Mouse (Mus musculus): Measurements from ENCODE around the gene D630045J12Rik.

D630045J12Rik gene

DNA sequence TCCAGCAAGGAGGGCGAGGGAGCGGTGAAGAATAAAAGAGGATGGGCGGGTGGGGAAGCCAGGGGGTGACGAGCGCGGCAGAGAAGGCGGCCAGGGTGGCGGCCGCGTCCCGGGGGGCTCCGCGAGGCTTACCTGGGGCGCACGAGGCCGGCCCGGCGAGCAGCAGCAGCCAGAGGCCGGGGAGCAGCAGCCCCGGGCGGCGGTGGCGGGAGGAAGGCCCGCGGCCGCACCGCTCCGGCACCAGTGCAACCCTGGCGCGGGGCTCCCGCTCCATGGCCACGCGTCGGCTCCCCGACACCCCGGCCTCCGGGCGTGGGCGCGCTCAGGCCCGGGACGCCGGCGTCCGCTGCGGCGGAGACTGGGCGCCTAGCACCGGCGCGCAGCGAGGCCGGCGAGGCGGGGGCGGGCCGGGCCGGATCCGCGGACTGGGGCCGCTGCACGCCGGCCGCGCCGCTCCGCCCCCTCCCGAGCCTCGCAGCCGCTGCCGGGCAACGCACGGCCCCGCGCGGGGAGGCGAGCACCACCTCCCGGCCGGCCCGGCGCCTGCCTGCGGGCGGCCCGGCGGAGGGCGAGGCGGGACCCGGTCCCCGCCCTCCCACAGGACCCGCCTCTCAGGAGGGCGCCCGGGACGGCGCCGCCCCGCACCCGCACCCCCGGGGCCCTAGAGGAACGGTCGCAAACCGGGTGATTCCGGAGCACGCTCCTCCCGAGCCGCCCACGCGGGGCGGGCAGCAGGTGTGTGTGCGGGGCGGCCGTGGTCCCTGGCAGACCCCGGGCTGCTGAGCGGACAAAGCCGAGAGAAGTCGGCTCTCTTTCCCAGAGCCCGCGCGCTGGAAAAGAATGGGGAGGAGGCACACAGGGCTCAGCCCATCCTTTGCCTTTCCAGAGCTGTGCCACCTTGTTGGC lies at the start of gene D630045J12Rik:
Gene D630045J12Rik (minus strand): TSS at position 274 of the 906 bp plus-strand sequence.
- DNase-seq (ENCODE audit: low read depth, low spot score), result peak; percentile 65

- DNase-seq (ENCODE audit: low read depth, low spot score), result no peak
Observed at GRCm38 (mm10) chr6:38298761-38299401, 45.1 kb upstream of the D630045J12Rik start, which contains the start of gene Zc3hav1l. Gene Zc3hav1l, minus strand, starts transcription at chr6:38299259.

- DNase-seq (ENCODE audit: low read depth, low spot score), result no peak
Observed at GRCm38 (mm10) chr6:38298246-38298635, 44.4 kb upstream of the D630045J12Rik start.

DNA sequence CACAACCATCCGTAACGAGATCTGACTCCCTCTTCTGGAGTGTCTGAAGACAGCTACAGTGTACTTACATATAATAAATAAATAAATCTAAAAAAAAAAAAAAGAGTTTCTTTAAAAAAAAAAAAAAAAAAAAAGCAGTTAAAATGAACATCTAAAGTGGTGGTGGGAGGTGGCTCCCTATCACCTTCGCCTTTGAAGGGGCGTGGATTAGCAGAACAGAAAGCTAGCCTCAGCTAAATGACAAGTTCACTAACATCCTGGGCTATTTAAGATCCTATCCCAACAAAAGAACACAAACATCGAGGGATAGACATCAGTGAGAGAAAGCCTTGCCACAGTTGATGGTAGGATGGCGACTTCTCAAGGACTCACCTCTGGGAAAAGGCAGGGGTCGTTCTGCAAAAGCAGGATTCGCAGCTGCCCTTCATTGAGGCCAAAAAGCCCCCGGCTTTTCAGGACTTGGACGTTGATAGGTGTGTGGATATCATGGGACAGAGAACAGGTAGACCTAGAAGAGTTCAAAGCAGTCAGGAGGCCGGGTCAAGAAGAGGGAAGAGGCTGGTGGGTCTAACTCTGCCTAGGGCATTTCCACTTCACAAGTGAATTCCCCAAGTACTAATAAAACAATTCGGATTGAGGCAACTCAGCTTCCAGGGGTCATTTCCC lies 43.9 kb upstream of the D630045J12Rik start:
- no peak for DNase-seq (ENCODE audit: low read depth, low spot score)

GRCm38 (mm10) chr6:38293708-38294107 lies 39.9 kb upstream of the D630045J12Rik start:
- no peak for DNase-seq (ENCODE audit: low read depth, low spot score)

DNA sequence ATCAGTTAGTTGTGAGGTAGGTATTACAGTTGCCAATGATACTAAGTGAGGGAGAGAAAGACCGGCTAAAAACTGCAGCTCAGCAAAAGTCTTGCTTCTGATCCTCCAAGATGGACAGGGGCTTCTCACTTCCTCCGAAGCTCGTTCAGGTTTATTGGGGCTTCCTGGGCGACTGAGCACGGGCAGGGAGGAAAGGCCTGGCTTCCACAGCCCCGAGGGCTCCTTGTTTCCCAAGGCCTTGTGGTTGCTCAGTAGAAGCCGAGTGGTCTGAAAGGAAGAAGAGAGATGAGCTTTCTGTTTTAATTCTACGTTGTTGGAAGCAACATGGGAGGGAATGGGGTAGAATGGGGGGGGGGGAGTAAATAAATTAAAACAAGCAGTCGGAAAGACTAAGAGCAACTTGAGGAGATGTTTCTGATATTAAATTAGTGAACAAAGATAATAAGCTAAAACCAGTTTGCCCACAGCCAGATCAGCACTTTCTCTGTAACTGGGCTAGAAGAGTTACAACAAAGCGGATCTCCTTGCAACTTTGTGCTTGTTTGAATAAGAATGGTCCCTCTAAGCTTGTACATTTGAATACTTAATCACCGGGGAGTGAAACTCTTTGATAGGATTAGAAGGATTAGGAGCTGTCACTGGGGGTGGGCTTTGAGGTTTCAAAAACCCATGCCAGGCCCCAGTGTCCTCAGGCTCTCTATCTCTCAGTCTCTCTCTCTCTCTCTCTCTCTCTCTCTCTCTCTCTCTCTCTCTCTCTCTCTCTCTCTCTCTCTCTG lies 39.2 kb upstream of the D630045J12Rik start:
- DNase-seq (ENCODE audit: low read depth, low spot score), result no peak

DNA sequence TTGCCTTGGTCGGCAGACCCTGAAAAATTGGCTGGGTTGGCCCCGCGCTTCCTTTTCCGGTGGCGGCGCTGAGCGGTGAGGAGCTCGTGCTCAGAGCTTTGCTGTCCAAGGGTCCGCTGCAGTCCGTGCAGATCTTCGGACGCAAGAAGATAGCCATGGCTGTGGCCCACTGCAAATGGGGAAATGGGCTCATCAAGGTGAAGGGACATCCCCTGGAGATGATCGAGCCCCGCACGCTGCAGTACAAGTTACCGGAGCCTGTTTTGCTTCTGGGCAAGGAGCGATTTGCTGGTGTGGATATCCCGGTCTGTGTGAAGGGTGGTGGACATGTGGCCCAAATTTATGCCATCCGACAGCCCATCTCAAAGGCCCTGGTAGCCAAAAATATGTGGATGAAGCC lies 30.6 kb upstream of the D630045J12Rik start:
- no peak for DNase-seq (ENCODE audit: low read depth, low spot score)

DNA sequence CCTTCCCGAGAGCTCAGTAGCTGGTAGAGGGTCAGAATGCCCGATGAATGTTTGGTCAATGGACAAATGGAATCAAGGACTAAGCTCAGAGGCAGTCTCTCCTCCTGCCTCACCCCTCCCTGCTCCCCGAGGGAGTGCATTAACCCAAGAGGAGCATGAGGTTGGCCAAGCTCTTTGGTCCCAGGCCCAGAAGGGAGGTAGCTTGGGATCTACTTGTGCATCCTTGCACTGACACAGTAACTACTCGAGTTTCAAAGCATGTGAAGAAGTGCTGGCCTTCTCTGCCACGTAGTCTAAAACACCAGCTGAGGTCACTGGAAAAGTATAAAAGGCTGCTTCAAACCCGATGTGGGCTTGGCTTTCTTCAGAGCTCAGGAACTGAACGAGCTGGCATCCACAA lies 10.7 kb upstream of the D630045J12Rik start:
- no peak for DNase-seq (ENCODE audit: low read depth, low spot score)

GRCm38 (mm10) chr6:38263393-38264159 lies 9.8 kb upstream of the D630045J12Rik start:
- DNase-seq (ENCODE audit: low read depth, low spot score), result no peak

GRCm38 (mm10) chr6:38261877-38262276 lies 8.1 kb upstream of the D630045J12Rik start:
- DNase-seq (ENCODE audit: low read depth, low spot score), result no peak

DNA sequence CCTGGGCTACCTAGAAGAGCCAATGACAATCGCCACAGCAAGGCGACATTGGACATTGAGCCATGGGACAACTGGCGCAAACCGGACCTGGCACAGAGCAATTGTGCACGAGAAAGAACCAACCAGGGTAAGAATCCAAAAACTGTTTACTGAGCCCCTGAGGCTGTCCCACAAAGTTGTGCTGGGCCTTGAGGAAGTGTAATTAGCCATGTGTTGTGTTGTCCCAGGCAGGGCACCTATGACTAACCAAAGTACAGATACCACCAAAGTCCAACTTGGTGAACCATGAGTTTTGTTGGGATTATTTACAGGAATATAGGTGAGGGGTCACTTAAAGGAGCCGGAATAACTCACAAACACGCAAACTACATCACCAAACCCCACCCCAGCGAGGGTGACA lies 3.7 kb upstream of the D630045J12Rik start:
- no peak for DNase-seq (ENCODE audit: low read depth, low spot score)

- DNase-seq (ENCODE audit: low read depth, low spot score), result no peak
Observed at GRCm38 (mm10) chr6:38256793-38257192, 3.0 kb upstream of the D630045J12Rik start.

- DNase-seq (ENCODE audit: low read depth, low spot score), result no peak
Observed at GRCm38 (mm10) chr6:38255794-38256193, 2.0 kb upstream of the D630045J12Rik start.

DNA sequence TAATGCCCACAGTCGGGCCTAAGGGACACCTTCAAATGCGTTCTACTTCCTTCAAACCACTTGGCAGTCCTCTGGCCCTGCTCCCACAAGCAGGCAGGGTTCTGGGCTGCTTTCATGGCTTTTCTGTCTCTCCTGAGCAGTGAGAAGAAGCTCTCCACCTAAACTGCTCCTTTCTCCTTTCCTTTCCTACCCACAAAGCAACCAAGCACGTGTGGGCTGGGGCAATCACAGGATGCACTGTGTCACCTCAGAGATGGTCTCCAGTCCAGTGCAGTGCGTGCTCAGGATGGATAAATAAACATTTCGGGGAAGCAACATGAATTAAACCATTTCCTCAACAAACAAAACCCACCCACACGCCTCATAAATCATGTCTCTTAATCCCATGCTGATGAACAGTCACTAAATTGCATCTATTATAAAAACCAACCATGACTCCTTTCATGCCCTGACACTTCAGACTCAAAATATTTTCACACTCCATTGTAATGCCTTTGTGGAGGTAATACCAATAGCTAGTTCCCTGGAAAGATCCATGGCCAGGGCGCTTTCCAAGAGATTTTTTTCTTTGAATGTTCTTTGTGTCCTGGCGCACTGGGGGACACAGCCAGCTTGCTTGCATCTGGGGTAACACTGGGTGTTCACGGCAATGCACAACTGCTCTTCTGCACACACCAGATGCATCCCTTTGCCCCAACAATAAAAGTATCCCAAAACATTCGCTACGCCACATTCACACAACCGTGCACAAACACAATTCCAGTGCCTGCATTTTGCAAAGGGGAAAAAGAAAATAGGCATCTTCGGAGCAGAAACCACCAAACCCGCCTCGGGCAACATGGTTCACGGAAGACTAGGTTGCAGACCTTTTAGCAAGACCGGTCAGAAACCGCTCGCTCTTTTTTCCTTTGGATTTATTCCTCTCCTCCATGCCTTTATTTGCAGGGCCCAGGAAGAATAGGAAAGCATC lies 758 bp downstream of the D630045J12Rik start:
- DNase-seq (ENCODE audit: low read depth, low spot score), result no peak

DNA sequence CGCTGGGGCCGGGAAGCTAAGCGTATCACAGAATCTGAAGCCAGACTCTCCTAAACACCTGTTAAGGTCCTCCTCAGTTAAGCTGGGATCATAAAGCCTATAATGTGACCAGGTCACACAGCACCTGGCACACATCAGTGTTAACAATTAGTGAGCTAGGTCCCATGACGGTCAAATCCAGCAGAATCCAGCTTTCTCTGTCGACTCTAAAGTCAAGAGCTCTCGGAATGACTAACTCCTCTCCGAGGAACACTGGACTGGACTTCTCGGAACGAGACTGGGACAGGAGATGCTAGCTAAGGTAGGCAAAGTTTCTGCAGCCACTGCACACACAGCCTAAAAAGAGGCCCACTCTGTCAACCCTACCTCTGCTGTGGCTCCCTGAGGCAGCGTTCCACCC lies 1.7 kb downstream of the D630045J12Rik start:
- no peak for DNase-seq (ENCODE audit: low read depth, low spot score)

DNA sequence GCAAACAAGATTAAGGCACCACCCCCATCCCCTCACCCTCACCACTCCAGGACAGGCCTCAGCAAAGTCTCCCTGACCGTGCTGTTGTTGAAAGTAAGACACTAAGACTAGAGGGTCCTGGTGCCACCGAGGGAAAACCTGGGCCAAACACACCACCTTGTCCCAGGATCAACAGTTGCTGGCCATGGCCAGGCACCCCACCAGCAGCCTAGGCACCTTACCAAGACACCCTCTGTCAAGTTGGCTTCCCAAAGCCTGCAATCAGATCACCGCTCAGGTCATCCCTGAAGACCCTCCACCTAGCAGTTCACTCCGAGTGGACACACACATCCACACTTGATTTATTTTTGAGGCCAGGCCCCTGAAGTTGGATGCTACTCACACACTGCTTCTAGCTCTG lies 2.3 kb downstream of the D630045J12Rik start:
- no peak for DNase-seq (ENCODE audit: low read depth, low spot score)

DNA sequence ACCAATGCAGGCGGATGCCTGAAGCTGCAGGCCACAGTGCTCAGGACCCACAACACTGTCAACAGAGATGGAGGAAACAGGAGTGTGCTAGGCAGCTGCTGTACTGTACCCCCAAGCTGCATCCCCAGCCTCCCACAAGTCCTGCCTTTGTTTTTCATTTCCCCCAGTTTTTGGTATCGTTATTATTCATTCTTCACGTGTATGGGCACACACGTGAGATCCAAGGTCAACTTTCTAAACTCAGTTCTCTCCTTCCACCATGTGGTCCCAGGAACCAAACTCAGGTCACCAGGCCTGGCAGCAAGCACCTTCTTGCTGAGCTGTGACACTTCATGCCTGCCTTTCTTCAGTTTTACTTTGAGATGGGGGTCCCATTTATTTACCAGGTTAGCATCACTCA lies 6.4 kb downstream of the D630045J12Rik start:
- DNase-seq (ENCODE audit: low read depth, low spot score), result no peak

- DNase-seq (ENCODE audit: low read depth, low spot score), result no peak
Observed at GRCm38 (mm10) chr6:38244806-38245205, 9.0 kb downstream of the D630045J12Rik start.

GRCm38 (mm10) chr6:38244167-38244566 lies 9.6 kb downstream of the D630045J12Rik start:
- DNase-seq (ENCODE audit: low read depth, low spot score), result no peak

- DNase-seq (ENCODE audit: low read depth, low spot score), result no peak
Observed at GRCm38 (mm10) chr6:38242833-38243232, 11.0 kb downstream of the D630045J12Rik start.
